Mouse (Mus musculus): ENCODE measurements around the gene Zfp536. TPM values are rescaled to one million over a fixed set of nuclear protein-coding genes. Genes with fewer than 3 reads are reported as not detected.

The Zfp536 gene
- total and polyA plus RNA-seq, 3 experiments, result not detected

DNA sequence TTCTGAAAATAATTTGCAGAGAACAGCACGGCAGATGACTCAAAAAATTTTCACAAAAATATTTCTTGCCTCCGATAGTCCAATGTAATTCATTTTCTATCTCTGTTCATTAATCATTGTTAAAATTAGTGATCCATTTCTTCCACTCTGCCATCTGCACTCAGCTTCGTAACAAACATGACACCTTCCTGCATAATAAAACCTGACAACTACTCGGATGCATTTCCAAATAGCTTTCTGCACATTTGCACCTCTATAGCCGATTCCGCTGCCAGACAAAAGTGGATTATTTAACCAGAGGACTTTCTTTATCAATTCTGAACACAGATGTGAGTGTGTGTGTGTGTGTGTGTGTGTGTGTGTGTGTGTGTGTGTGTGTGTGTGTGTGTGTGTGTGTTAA, 38.9 kb downstream of the Zfp536 start:
- Histone ChIP-seq H3K27me3 (replicated peaks) (no peaks in the 10 kb centered on the region), H3K36me3 (replicated peaks in 1 of 2; ENCODE audit: control insufficient read depth in 1 of 2, insufficient read depth in 1 of 2, low read length in 1 of 2) (no peaks in the 10 kb centered on the region), H3K79me2 (replicated peaks; ENCODE audit: control insufficient read depth, extremely low read depth, insufficient read depth, poor library complexity, severe bottlenecking) (no peaks in the 10 kb centered on the region), H3K4me3 (replicated peaks in 1 of 3; ENCODE audit: low read depth in 2 of 3, low read length in 2 of 3, poor library complexity in 1 of 3) (no peak overlapping the region), H3K4me1 (ENCODE audit: control insufficient read depth in 1 of 2, insufficient read depth in 2 of 2) (no peaks in the 10 kb centered on the region), H3K27ac (ENCODE audit: insufficient read depth, low read depth) (no peak overlapping the region), H3K9ac (ENCODE audit: insufficient read depth, low read depth) (no peak overlapping the region), H3K9me3 (replicated peaks; ENCODE audit: low read length) (peaks cover 72% of the 10 kb centered on the region), H3K4me2 (ENCODE audit: insufficient read depth, low read depth, poor library complexity, severe bottlenecking) (no peak overlapping the region)
- no peak for DNase-seq (ENCODE audit: extremely low read depth)
- in situ Hi-C loops (cut with MboI; ENCODE audit: low pct_ligation_motif_present, low pct_unique_long_range_greater_than_20kb, low sequenced_read_pairs), result no loop called here
- TF ChIP-seq MAFK (IDR thresholded peaks at IDR 0.05; ENCODE audit: insufficient replicate concordance, low read length) (no peak), TBP (conservative IDR thresholded peaks at IDR 0.05; ENCODE audit: low read depth, low read length) (no peak)
- dilution Hi-C loops (cut with MboI; ENCODE audit: extremely low pct_ligation_motif_present, extremely low pct_unique_long_range_greater_than_20kb, low sequenced_read_pairs), result no loop called here

DNA sequence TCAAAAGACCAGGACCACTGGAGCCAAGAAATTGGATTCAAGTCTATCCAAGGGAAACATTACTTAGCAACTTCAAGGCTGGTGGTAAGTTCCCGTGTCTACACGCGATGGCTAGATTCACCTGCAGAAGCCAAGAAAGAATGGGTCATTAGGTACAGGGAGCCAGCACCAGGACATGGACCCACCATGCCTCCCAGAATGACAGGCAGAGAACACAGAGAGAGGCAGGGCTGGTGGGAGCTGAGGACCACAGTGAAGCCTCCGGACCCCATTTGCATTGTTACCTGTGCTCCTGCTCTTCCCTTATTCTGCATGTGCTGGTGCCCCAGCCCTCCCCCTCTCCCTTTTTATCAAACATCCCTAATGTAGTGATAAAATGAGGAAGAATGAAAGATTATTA, 39.4 kb downstream of the Zfp536 start:
- Histone ChIP-seq H3K9ac (ENCODE audit: insufficient read depth, low read depth) (no peak overlapping the region), H3K9me3 (replicated peaks; ENCODE audit: low read length) (peaks cover 68% of the 10 kb centered on the region), H3K27ac (ENCODE audit: insufficient read depth, low read depth) (no peak overlapping the region), H3K4me2 (ENCODE audit: insufficient read depth, low read depth, poor library complexity, severe bottlenecking) (no peak overlapping the region), H3K36me3 (replicated peaks in 1 of 2; ENCODE audit: control insufficient read depth in 1 of 2, insufficient read depth in 1 of 2, low read length in 1 of 2) (no peaks in the 10 kb centered on the region), H3K4me1 (ENCODE audit: control insufficient read depth in 1 of 2, insufficient read depth in 2 of 2) (no peaks in the 10 kb centered on the region), H3K27me3 (replicated peaks) (no peaks in the 10 kb centered on the region), H3K79me2 (replicated peaks; ENCODE audit: control insufficient read depth, extremely low read depth, insufficient read depth, poor library complexity, severe bottlenecking) (no peaks in the 10 kb centered on the region), H3K4me3 (replicated peaks in 1 of 3; ENCODE audit: low read depth in 2 of 3, low read length in 2 of 3, poor library complexity in 1 of 3) (no peak overlapping the region)
- in situ Hi-C loops (cut with MboI; ENCODE audit: low pct_ligation_motif_present, low pct_unique_long_range_greater_than_20kb, low sequenced_read_pairs) (no loop called here), dilution Hi-C loops (cut with MboI; ENCODE audit: extremely low pct_ligation_motif_present, extremely low pct_unique_long_range_greater_than_20kb, low sequenced_read_pairs) (no loop called here)
- TF ChIP-seq RCOR1 (conservative IDR thresholded peaks at IDR 0.05; ENCODE audit: low read depth, low read length) (no peak), MAFK (IDR thresholded peaks at IDR 0.05; ENCODE audit: insufficient replicate concordance, low read length) (no peak), ETS1 (conservative IDR thresholded peaks at IDR 0.05; ENCODE audit: low read depth, low read length) (no peak), CHD2 (IDR thresholded peaks at IDR 0.05; ENCODE audit: low read length) (no peak), CHD1 (IDR thresholded peaks at IDR 0.05; ENCODE audit: low read depth, low read length) (no peak), UBTF (IDR thresholded peaks at IDR 0.05; ENCODE audit: low read depth, low read length) (no peak), ZKSCAN1 (IDR thresholded peaks at IDR 0.05; ENCODE audit: borderline replicate concordance, low read depth, low read length) (no peak), EP300 (IDR thresholded peaks at IDR 0.05; ENCODE audit: low read length) (no peak)
- no peak for DNase-seq (ENCODE audit: extremely low read depth)

DNA sequence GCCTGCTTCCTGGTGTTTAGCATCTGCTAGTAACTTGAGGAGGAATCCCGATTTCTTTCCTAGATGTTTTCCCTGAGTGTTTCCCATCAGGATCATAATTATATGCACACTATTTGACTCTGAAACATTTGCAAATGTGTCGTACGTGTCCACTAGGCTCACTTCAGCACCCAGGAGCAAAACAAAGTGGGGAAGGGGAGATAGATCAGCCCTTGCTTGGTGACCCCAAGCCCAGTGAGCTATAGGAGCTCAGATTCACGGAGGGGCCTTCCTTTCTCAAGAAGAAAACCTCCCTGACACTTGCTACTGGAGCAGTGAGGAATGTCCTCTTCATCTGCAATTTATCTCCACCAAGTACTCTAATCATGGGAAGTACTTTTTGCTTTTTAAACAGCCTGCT, 40.7 kb downstream of the Zfp536 start:
- peaks cover 65% of the 10 kb centered on the region for H3K9me3 ChIP-seq (replicated peaks; ENCODE audit: low read length)
- in situ Hi-C loops (cut with MboI; ENCODE audit: low pct_ligation_motif_present, low pct_unique_long_range_greater_than_20kb, low sequenced_read_pairs), result no loop called here

More for the DNA sequence above, 40.7 kb downstream of the Zfp536 start:
- Histone ChIP-seq H3K27me3 (replicated peaks) (no peaks in the 10 kb centered on the region), H3K4me1 (ENCODE audit: control insufficient read depth in 1 of 2, insufficient read depth in 2 of 2) (no peaks in the 10 kb centered on the region), H3K4me3 (replicated peaks in 1 of 3; ENCODE audit: low read depth in 2 of 3, low read length in 2 of 3, poor library complexity in 1 of 3) (no peak overlapping the region), H3K9ac (ENCODE audit: insufficient read depth, low read depth) (no peak overlapping the region), H3K27ac (ENCODE audit: insufficient read depth, low read depth) (no peak overlapping the region), H3K4me2 (ENCODE audit: insufficient read depth, low read depth, poor library complexity, severe bottlenecking) (no peak overlapping the region), H3K79me2 (replicated peaks; ENCODE audit: control insufficient read depth, extremely low read depth, insufficient read depth, poor library complexity, severe bottlenecking) (no peaks in the 10 kb centered on the region), H3K36me3 (replicated peaks in 1 of 2; ENCODE audit: control insufficient read depth in 1 of 2, insufficient read depth in 1 of 2, low read length in 1 of 2) (no peaks in the 10 kb centered on the region)
- dilution Hi-C loops (cut with MboI; ENCODE audit: extremely low pct_ligation_motif_present, extremely low pct_unique_long_range_greater_than_20kb, low sequenced_read_pairs), result no loop called here
- TF ChIP-seq IRF4 (IDR thresholded peaks at IDR 0.05; ENCODE audit: low read depth, low read length), result no peak
- TF ChIP-seq SIN3A (IDR thresholded peaks at IDR 0.05; ENCODE audit: low read length), result no peak
- no peak for TF ChIP-seq TBP (conservative IDR thresholded peaks at IDR 0.05; ENCODE audit: low read depth, low read length)
- no peak for TF ChIP-seq RCOR1 (conservative IDR thresholded peaks at IDR 0.05; ENCODE audit: low read depth, low read length)
- TF ChIP-seq PAX5 (IDR thresholded peaks at IDR 0.05; ENCODE audit: low read length), result no peak
- TF ChIP-seq SMC3 (IDR thresholded peaks at IDR 0.05; ENCODE audit: low read depth, low read length), result no peak
- no peak for DNase-seq (ENCODE audit: extremely low read depth)

All from CH12.LX (cell line).